Mouse (Mus musculus) monocyte, adult 5-6 weeks (primary cell): ENCODE results near the gene Ltbp1. TPM values are rescaled to one million over a fixed set of nuclear protein-coding genes. Genes with fewer than 3 reads are reported as not detected.

Experiments used
- ATAC-seq: fragments of 153-309, 156-312 bp; replicated peaks from 2 replicates; pipeline ENCODE4 v1.8.0; 2017; ENCODE audit warnings: mild to moderate bottlenecking; ENCODE audit not compliant: low TSS enrichment, insufficient number of reproducible peaks, severe bottlenecking, poor library complexity, low FRiP score
- total RNA-seq: library from RNA; stranded (forward); fragments of 200-1000, 200-491, 200-594 nt; gene quantifications from 3 replicates; pipeline ENCODE4 v1.2.3, GENCODE M21; 2017

Ltbp1 gene
- total RNA-seq, 1 experiment from 2014 or later: 1.0 TPM

- ATAC-seq: no peak
Observed at GRCm38 (mm10) chr17:75367486-75368155, 362.3 kb downstream of the Ltbp1 start.

GRCm38 (mm10) chr17:75368580-75368979 lies 363.2 kb downstream of the Ltbp1 start:
- ATAC-seq: no peak

GRCm38 (mm10) chr17:75369351-75369750 lies 364.0 kb downstream of the Ltbp1 start:
- ATAC-seq: no peak

DNA sequence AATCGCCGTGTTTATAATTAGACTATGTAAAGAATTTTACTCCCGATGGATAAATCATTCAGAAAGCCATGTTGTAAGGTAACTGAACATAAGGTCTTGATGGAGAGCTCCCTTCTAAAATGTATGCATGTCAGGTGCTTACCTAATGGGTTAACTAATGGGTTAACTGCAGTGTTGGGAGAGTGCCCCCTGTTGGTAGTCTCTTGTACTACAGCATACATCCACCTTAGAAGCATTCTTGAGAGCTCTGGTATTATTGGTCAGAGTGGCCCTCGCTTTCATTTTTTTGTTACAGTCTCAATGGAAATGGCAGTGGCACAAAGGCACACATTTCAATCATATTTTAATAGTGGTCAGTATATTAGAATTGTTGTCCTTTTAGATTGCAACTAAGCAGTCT lies 364.8 kb downstream of the Ltbp1 start:
- 0 out of 2 replicates have a peak, but pooled peaks have one; percentile 60 for ATAC-seq

DNA sequence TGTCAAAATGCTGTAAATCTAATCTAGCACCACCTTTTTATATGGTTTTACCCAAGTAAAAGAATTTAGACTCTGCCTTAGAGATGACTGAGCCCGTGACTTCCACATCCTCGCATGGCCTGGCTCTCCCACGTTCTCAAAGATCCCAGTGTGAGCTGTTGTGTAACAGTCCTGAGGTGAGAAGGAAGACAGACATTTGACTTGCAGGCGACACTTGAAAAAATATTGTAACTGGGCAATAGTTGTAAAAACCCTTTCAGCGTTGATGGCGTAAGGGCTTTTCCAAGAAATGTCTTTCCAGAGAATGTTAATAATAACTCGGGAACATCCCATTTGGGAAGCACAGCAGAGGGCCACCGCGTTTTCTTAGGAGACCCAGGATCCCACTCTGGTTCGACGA lies 366.3 kb downstream of the Ltbp1 start:
- no peak for ATAC-seq

- ATAC-seq: peak; percentile 65; the same call in 1 of the 2 replicates
Observed at GRCm38 (mm10) chr17:75372371-75372770, 367.0 kb downstream of the Ltbp1 start.

GRCm38 (mm10) chr17:75374287-75375024 lies 369.1 kb downstream of the Ltbp1 start:
- ATAC-seq: no peak

DNA sequence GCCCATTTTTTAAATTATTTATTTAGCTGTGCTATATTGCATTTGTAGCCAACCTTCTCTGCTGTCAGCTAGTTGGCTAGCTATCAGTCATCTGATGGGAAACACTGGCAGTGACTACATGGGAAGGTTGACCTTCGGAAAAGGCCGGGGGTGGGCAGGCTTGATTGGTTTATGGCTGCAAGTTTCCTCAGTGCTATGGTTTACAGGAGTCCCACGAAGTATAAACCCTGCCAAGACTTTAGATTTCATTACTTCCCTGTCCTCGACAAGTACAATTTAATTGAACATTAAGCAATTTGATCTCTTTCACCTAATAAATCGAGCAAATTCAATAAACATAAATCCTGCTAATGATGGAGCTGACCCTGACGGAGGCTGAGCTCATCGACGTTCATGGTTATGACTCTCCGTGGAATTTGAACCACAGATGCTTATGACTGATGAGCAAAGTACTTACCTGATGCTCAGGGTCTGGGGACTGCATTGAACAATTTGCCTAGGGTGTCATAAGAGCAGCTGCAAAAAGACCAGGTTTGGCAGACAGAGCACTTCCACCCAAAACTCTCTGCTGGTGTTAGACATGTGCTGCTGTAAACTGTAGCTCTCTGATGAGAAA lies 373.0 kb downstream of the Ltbp1 start:
- no peak for ATAC-seq

- no peak for ATAC-seq
Observed at GRCm38 (mm10) chr17:75380167-75380566, 374.8 kb downstream of the Ltbp1 start.

- no peak for ATAC-seq
Observed at GRCm38 (mm10) chr17:75388402-75388801, 383.0 kb downstream of the Ltbp1 start.

GRCm38 (mm10) chr17:75390142-75390541 lies 384.8 kb downstream of the Ltbp1 start:
- ATAC-seq: no peak; the same call in 1 of the 2 replicates

DNA sequence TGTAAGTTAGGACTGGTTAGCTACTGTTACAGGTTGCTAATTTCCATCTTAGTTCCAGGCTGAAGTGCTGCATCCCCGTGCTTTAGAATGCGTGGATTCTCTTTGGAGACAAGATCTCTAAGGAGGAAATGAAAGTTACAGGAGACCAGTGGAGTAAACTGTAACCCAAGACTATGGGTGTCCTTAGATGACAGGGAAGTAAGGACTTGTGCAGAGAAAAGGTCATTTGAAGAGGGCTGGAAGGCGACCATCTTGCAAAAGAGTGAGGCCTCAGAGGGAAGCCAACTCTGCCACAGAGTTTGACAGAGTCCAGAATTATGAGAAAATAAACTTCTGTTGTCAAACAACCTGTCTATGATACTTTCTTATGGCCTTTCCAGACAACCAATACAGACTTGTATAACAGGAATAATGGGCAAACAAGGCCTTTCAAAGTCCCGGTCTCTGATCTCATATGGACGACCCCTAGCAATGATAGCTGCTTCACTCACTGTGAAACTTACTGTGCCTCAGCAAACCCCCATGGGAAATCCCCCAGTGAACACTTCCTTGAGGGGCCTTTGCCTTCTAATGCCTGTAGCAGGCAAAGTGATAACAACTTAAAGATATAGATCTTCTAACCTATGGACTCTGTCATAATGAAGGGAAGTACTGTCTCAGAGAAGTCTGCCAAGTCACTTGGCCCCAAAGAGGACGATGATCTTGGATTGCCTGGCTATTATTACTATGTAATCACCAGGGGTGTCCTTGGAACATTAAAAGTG lies 386.2 kb downstream of the Ltbp1 start:
- ATAC-seq: no peak

DNA sequence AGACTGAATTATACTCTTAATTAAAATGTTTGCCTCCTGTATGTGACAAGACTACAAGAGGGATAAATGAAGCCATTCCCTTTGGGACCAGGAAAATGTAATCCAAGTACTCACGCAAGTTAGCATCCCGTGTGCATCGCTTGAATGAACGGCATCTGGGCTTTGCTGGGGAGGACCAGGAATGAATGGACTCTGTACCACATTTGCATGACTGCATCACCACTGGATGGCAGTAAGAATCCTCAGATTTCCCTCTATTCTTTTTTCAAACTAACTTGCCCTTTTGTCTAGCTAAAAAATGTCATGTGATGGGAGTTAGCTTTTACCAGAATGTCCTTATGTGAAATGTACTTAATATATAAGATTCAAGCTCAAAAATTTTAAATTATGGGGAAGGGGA lies 401.0 kb downstream of the Ltbp1 start:
- no peak for ATAC-seq

GRCm38 (mm10) chr17:75416861-75417260 lies 411.5 kb downstream of the Ltbp1 start:
- no peak for ATAC-seq

DNA sequence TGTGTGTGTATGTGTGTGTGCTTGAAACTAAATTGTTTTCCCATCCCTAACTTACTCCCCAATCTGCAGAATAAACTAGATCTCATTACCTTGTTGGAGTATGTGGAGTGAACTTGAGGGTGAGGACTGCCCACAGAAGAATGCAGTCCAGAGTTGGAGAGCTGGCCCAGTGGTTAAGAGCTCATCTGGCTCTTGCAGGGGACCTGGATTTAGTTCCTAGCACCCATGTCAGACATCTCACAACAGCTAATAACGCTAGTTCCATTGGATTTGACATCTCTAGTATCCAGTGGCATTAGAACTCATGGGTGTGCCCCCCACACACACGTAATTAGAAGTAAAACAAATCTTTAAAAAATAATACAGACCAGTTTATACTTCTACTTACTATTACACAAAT lies 428.8 kb downstream of the Ltbp1 start:
- no peak for ATAC-seq

DNA sequence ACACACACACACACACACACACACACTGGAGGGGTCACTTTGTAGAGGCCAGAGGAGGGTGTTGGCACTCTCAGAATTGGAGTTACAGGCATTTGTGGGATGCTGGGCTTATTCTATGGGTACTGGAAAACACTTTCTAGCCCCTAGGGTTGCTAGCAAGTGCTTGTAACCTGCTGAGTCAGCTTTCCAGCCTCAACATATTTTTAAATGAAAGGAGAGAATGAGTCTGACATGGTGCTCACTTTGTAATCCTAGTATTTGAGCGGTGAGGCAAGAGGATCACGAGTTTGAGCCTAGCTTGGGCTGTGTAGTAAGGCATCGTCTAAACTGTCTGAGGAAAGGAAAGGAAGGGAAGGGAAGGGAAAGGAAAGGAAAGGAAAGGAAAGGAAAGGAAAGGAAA lies 429.5 kb downstream of the Ltbp1 start:
- ATAC-seq: no peak

GRCm38 (mm10) chr17:75435599-75435998 lies 430.2 kb downstream of the Ltbp1 start, which contains the start of gene Rasgrp3:
Rasgrp3 (plus strand) TSS chr17:75435896.
- no peak for ATAC-seq

- ATAC-seq: no peak
Observed at GRCm38 (mm10) chr17:75436095-75436494, 430.7 kb downstream of the Ltbp1 start.

DNA sequence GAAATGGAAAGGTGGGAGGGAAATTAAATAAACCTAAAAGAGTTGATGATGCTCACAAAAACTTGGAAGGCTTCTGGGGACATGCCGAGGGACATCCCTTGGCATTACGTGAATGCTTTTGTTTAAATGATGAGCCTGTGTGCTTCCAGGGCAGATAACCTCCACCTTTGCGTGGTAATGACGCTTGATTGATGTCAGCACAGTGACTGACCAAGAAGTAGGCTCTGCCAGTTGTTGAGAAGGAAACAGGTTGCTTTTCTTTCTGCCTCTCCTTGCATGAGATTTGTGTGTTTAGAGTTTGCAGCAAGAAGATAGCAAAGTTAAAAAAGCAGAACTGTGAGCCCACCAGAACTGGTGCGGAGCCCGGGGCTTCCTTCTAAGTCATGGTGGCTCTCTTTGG lies 431.5 kb downstream of the Ltbp1 start:
- no peak for ATAC-seq
